Mouse (Mus musculus): ENCODE measurements at regions not wholly inside any gene's neighbourhood (a gene's known extent, or its start where the extent isn't known, plus 50 kb on each side); places are given as distances from the start of the nearest gene placed in this dataset.

GRCm38 (mm10) chr10:66956619-66957018, 139.3 kb upstream of the Jmjd1c start:
- no peak for TF ChIP-seq CTCF (IDR thresholded peaks at IDR 0.05; ENCODE audit: low read depth)
- TF ChIP-seq EP300 (IDR thresholded peaks at IDR 0.05; ENCODE audit: low read depth) = no peak

Measured in liver, embryonic 14.5 days (tissue).